Mouse (Mus musculus): ENCODE results near the gene Nat8f4. TPM values are rescaled to one million over a fixed set of nuclear protein-coding genes. Genes with fewer than 3 reads are reported as not detected.
A peak's percentile ranks its signal among the peaks of the same experiment; 100 is the strongest.
"Not testable (repeated sequence)": the region's sequence is repeated elsewhere in the genome, so short reads cannot be mapped to it uniquely, and the experiment has no call there.

Gene Nat8f4
- total RNA-seq, 2 experiments from 2014 or later, result 0.73 to 0.91 TPM

GRCm38 (mm10) chr6:85908341-85908740 lies 3.7 kb upstream of the Nat8f4 start:
- no peak for DNase-seq (ENCODE audit: low spot score)
- intact Hi-C loops (cut with DNase I), result loop anchor here (10.0 kb wide), 2 partner anchors 254 to 324 kb away; partner anchors contain the start of gene Alms1

GRCm38 (mm10) chr6:85906911-85907351 lies 2.2 kb upstream of the Nat8f4 start:
- intact Hi-C loops (cut with DNase I), result loop anchor here (10.0 kb wide), 2 partner anchors 252 to 322 kb away; partner anchors contain the start of gene Alms1
- DNase-seq (ENCODE audit: low spot score), result peak; percentile 31

DNA sequence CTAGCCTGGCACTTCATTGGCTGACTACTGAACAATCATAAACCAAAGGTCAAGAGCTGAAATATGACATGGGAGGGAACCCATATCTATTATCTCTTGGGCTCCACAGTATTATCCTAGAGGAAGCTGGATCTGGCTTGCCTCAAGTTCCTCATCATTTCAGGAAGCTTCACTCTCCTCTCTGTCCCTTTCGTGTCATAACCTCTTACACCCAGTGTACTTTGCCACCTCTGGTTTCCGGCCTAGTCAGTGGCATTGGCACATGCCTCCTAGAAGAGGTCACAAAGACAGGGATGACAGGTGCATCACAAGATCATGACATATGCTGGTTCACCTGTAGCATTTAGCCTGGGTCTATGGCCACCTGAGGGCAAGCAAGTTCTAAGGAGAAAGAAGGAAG lies 2.4 kb downstream of the Nat8f4 start:
- intact Hi-C loops (cut with DNase I), result loop anchor here (10.0 kb wide), 2 partner anchors 248 to 318 kb away; partner anchors contain the start of gene Alms1
- DNase-seq (ENCODE audit: low spot score), result no peak

GRCm38 (mm10) chr6:85898596-85899475 lies 5.8 kb downstream of the Nat8f4 start:
- DNase-seq (ENCODE audit: low spot score); intact Hi-C loops (cut with DNase I): not testable (repeated sequence)

DNA sequence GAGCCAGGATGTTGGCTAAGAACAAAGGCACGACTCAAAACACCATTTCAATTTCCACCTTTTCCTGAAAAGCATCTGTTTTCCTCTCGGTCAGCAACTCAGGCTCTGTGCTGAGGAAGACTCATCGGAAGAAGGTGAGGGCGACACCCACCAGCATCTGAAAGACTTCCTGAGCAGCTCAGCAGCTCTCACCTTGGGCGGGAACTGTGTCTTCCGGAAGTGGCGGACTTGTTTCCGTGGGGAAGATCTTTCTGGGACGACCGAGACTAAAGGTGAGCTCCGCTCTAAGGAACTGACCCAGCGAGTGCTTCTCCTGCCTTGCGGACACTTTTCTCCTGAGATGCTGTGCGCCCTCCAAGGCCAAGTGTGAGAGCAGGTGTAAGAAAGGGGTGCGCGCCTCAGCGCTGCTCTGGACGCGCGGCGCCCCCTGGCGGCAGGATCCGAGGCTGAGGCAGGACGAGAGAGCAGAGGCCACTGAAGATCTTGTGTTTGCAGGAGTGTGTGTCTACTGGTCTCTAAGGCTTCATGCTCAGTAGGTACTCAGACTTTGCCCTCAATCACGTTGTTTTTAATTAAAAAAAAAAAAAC lies 9.5 kb downstream of the Nat8f4 start:
- intact Hi-C loops (cut with DNase I), result loop anchor here (2.0 kb wide), 1 partner anchor 56 kb away; no protein-coding TSS in a partner anchor
- DNase-seq (ENCODE audit: low spot score), result not testable (repeated sequence)

DNA sequence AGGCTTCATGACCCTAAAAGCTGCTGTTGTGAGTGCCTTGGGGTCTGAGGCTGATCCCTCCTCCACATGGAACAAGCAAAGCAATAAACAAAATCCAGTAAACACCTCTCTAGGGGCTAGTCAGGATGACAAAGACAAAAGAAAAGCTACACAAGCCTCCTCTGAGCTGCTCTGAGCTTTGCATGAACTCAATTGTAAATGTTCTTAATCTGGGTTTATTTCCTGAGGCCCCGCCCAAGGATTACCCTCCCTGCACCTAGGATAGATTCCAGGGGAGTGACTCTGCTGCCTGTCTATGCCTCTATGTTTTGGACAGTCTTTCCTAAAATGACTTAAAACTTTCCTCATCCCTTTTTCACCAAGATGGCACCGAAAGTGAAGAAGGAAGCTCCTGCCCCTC lies 15.7 kb downstream of the Nat8f4 start:
- intact Hi-C loops (cut with DNase I), result no loop called here
- no peak for DNase-seq (ENCODE audit: low spot score)

DNA sequence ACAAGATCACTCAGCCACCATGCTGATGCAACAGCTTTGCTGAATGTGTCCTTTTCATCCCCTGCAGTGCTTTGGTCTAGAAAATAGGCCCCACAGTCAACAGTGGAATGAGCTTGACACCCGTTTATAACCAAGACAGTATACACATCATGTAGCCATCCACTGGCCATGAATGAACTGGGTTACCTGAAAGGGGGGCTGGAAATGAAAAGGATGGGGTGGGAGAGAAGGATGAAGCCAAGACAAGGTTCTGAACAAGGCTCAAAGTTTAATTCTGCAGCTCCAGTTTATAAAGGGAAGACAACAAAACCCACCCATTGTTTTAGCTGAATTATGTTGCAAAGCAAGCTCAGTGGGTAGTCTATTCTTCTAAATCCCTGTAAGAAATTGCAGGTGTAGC lies 20.4 kb downstream of the Nat8f4 start:
- DNase-seq (ENCODE audit: low spot score), result no peak
- intact Hi-C loops (cut with DNase I), result no loop called here

DNA sequence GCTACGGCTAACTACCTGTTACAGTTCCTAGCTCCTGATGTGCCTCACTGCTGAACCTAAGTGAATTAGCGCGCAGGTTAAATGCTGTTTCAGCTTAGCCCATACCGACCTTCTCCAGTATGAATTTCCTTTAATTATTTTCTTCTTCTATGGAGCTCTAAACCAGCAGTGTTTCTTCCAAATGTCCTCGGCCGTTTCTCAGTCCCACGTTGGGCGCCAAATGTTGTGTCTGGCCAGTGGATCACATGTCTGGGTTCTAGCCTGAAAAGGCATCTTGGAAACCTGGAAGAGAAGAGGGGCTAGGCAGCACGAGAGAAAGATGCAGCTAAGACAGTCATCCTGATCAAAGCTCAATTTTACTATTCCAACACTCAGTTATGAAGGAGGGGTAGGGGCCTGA lies 21.4 kb downstream of the Nat8f4 start:
- intact Hi-C loops (cut with DNase I); DNase-seq (ENCODE audit: low spot score): not testable (repeated sequence)

DNA sequence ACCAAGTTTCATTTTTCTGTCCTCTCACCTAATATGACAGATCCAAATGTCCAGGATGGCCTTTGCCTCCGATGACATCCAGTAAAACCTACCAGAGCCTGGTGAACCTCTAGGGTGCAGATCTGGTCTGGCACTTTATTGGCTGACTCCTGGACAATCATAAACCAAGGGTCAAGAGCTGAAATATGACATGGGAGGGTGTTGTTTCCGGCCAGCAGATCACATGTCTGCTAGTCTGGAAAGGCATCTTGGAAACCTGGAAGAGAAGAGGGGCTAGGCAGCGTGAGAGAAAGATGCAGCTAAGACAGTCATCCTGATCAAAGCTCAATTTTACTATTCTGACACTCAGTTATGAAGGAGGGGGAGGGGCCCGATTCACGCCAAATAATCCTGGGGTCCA lies 35.7 kb downstream of the Nat8f4 start, which contains the start of gene Nat8f2:
Gene Nat8f2 (minus strand): TSS at position 153 of the 400 bp plus-strand sequence.
- intact Hi-C loops (cut with DNase I); DNase-seq (ENCODE audit: low spot score): not testable (repeated sequence)

DNA sequence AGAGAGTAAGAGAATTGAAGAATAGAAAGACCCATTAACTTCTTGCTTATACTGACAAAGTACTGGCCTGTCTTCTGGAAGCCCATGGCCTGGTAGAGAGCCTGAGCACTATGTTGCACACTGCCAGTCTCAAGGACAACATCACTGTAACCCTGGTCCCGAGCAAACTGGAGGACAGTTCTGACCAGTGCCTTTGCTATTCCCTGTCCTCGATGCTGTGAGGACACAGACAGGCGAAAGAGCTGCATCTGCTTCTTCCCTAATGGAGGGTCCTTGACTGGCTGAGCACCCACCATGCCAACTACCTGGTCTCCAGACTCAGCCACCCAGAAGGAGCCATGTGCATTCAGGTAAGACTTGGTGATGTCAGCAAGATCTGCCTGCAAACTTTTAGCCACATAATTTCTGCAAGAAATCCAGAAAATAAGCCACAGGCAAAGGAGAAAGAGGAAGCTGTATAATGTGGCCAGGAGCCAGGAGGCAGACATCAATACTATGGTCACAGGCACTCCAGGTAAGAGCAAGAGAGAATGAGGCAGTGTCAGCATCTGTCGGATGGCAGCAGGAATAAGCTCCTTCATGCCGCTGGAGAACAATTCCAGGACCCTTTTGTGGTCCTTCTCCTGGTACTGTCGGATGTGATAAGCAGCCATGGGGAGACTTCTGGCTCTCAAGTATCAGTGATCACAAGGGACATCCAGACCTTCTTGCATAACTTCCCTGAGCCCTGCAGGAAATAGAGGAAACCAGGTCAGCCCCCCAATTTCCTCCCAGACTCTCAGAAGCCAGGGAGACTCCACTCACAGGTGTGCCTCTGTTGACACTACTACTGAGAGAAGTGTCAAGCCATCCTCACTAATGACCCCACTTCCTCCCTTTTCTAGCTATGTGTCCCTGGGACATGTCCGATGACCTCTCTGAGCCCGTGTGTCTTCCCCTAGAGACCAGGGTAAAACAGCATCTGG lies 36.7 kb downstream of the Nat8f4 start:
- intact Hi-C loops (cut with DNase I), result no loop called here

DNA sequence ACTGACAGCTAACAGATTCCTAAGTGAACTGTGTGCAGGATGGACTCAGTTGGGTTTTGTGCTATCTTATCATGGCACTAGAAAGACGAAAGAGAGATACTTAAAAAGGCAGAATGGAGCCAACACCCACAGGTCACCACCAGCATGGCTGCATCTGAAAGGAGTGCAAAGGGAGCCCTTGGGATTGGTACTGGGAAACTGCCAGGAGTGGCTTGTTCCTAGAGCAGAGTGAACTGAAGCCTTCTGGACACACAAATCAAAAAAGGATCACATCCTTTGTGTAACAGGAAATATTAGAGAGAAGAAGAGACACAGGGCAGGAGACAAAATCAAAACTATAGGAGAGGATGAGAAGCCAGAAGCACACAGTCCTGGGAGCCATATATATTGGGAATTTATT lies 37.7 kb downstream of the Nat8f4 start:
- intact Hi-C loops (cut with DNase I); DNase-seq (ENCODE audit: low spot score): not testable (repeated sequence)

More for the DNA sequence above, 36.7 kb downstream of the Nat8f4 start:
- no peak for DNase-seq (ENCODE audit: low spot score)

GRCm38 (mm10) chr6:85866166-85866565 lies 38.5 kb downstream of the Nat8f4 start:
- DNase-seq (ENCODE audit: low spot score); intact Hi-C loops (cut with DNase I): not testable (repeated sequence)

- DNase-seq (ENCODE audit: low spot score); intact Hi-C loops (cut with DNase I): not testable (repeated sequence)
Observed at GRCm38 (mm10) chr6:85864900-85865639, 39.6 kb downstream of the Nat8f4 start.

DNA sequence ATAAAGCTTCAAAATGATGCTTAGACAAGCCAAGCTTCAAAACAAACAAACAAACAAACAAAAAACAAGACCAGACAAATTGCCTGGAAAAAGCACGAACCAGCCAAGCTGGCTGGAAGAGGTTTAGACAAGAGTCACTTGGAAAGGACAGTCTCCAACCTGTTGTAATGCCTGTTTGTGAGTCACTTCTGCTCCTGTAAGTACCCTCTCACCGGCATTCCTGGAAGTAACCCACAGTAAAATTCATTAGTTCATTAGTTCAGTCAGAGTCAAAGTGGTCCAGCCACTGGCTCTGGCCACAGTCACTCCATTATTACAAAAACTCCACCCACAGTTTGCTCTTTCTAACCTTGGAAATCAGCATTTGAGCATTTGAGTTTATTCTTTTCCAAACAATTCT lies 40.8 kb downstream of the Nat8f4 start:
- intact Hi-C loops (cut with DNase I), result no loop called here
- DNase-seq (ENCODE audit: low spot score), result no peak

DNA sequence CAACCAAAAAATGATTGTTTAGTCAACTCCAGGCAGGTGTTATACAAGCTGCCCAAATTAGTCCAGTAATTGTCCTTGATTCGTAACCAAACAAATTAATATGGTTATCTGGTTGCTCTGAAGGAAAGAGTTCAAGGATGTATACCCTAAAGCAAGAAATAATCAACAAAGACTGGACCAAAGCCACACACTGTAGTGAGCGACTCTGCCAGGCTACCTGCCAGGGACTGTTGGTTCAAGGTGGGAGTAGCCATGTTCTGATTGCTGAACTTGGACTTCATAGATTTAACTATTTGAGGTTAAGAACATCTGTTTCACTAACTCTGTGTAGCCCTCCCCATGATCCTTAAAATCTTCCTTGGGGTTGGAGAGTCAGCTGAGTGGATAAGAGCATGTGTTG lies 41.5 kb downstream of the Nat8f4 start:
- intact Hi-C loops (cut with DNase I), result no loop called here
- no peak for DNase-seq (ENCODE audit: low spot score)

GRCm38 (mm10) chr6:85862565-85862964 lies 42.1 kb downstream of the Nat8f4 start:
- intact Hi-C loops (cut with DNase I), result no loop called here
- DNase-seq (ENCODE audit: low spot score), result no peak

DNA sequence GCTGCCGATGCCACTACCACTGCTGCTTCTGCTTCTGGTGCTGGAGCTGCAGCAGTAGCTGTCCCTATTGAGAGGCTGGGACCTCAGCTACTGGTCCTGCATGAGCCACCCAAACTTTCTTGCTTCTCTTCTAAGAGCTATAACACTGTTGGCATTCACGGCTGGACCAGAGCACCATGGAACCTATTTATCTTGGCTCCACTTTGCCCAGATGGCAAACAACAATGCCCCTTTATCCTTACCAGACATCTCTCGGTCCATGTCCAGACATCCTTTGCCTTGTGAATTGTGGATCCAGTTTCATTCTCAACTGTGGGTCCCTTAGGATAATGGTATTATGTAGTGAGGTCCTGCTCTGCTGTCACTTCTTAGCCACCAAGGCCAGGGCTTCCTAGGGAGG lies 43.4 kb downstream of the Nat8f4 start:
- no peak for DNase-seq (ENCODE audit: low spot score)
- intact Hi-C loops (cut with DNase I), result no loop called here

DNA sequence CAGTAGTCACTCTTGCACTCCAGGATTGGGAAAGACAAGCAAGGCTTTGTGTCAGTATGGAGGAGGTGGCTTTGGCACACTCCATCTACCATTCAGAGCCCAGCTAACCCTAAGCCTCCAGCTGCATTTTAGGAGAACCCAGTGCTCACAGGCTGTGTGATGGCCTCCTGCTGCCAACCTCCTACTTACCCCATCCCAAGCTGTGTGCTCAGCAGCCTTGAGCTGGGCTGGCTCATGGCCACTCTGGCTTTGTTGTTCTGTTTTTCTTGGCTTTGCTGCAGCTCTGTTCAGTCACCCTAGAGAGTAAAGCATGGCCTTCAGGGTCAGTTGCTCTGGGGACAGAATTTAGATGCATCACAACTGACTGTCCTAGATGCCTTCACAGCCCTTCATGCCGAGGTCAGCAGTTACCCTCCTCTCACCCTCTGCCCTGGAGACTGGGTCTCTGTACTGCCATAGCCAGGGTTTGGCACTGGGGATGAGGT lies 48.4 kb downstream of the Nat8f4 start:
- intact Hi-C loops (cut with DNase I), result no loop called here
- peak; percentile 63 for DNase-seq (ENCODE audit: low spot score)

- intact Hi-C loops (cut with DNase I), result no loop called here
- no peak for DNase-seq (ENCODE audit: low spot score)
Observed at GRCm38 (mm10) chr6:85853481-85853880, 51.2 kb downstream of the Nat8f4 start.
